Mouse (Mus musculus) hindbrain, postnatal 0 days (tissue): ENCODE data around the gene Nfatc2ip. TPM values are rescaled to one million over a fixed set of nuclear protein-coding genes. Genes with fewer than 3 reads are reported as not detected.
A peak's percentile ranks its signal among the peaks of the same experiment; 100 is the strongest.
"Not testable (repeated sequence)": the region's sequence is repeated elsewhere in the genome, so short reads cannot be mapped to it uniquely, and the experiment has no call there.

Source experiments
- ATAC-seq: fragments of 200-750 bp; cut with Nextera tagmentation; 2 replicates; pipeline ENCODE4 v1.8.0; 2017; ENCODE audit warnings: mild to moderate bottlenecking, moderate TSS enrichment, moderate library complexity
- DNase-seq: peaks from one replicate; pipeline ENCODE4 v3.0.0-alpha.2; 2015; ENCODE audit warnings: low spot score
- H3K27ac ChIP-seq: fragments of 300-500 bp; sonication (generic); 2 replicates; pipeline ENCODE4 v1.5.1; 2014; ENCODE audit warnings: mild to moderate bottlenecking
- H3K27me3 ChIP-seq: fragments of 300-500 bp; sonication (generic); 2 replicates; pipeline ENCODE4 v1.6.1; 2014; ENCODE audit warnings: low read length, mixed read lengths; ENCODE audit not compliant: insufficient read depth
- H3K36me3 ChIP-seq: fragments of 300-500 bp; sonication (generic); 2 replicates; pipeline ENCODE4 v1.6.1; 2014; ENCODE audit warnings: low read length, mixed read lengths; ENCODE audit not compliant: insufficient read depth
- H3K4me1 ChIP-seq: fragments of 300-500 bp; sonication (generic); 2 replicates; pipeline ENCODE4 v1.6.1; 2014; ENCODE audit warnings: antibody characterized with exemption, low read length, mixed read lengths; ENCODE audit not compliant: insufficient read depth
- H3K4me2 ChIP-seq: fragments of 300-500 bp; sonication (generic); 2 replicates; pipeline ENCODE4 v1.6.1; 2014; ENCODE audit warnings: low read depth, mild to moderate bottlenecking, low read length, moderate library complexity, mixed read lengths
- H3K4me3 ChIP-seq: fragments of 300-500 bp; sonication (generic); 2 replicates; pipeline ENCODE4 v1.5.1; 2014; ENCODE audit warnings: low read length
- H3K9ac ChIP-seq: fragments of 300-500 bp; sonication (generic); replicated peaks from 2 replicates; pipeline ENCODE4 v1.6.1; 2014; ENCODE audit warnings: mild to moderate bottlenecking, low read length, moderate library complexity, mixed read lengths
- H3K9me3 ChIP-seq: fragments of 300-500 bp; sonication (generic); 2 replicates; pipeline ENCODE4 v1.6.1; 2016; ENCODE audit warnings: low read length, mixed read lengths
- CTCF ChIP-seq: IDR thresholded peaks from 2 replicates; pipeline ENCODE4 v1.5.1; 2016; ENCODE audit warnings: antibody characterized with exemption, control low read depth, low read depth
- WGBS: fragments of 180-500 bp; shearing (Covaris S2); extraction: QIAGEN DNeasy Blood & Tissue Kit; methylation state at CpG from one replicate; pipeline ENCODE4 v1.1.7; 2014; 5-methylcytosine and 5-hydroxymethylcytosine counted together
- polyA plus RNA-seq: library from polyadenylated mRNA; unstranded; fragments of >200 nt; fragmentation: Nextera tagmentation; extraction: Ambion mirVana; gene quantifications from 2 replicates; pipeline ENCODE4 v1.2.1, GENCODE M21; 2015
- total RNA-seq: library from RNA; depleted of rRNA; stranded (reverse); fragments of >200 nt; gene quantifications from 2 replicates; pipeline ENCODE4 v1.2.3, GENCODE M21; 2014

Nfatc2ip gene
- total and polyA plus RNA-seq, 2 experiments from 2014 or later: 2.9 to 6.4 TPM

DNA sequence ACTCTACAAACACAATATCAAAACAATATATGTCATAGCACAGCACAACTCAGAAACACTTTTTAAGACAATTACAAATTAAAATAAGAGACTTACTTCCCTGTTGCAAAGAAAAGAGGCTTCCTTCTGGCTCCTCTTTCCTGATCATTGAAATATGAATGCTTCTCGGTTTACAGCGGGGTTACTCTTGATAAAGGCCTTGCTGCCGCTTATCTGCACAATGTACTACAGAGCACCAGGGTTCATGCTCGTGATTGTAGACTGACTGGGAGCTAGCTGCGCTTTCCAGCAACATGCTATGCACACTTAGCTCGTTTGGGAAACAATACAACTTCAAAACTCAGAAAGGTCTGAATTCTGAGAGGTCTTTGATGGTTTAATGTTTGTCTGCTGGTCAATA lies 684 bp upstream of the Nfatc2ip start:
- Histone ChIP-seq H3K4me2 (peak overlapping the region; percentile 27), H3K4me3 (no peak overlapping the region), H3K36me3 (no peaks in the 10 kb centered on the region), H3K4me1 (no peaks in the 10 kb centered on the region), H3K27me3 (no peaks in the 10 kb centered on the region), H3K9ac (no peak overlapping the region), H3K9me3 (no peaks in the 10 kb centered on the region), H3K27ac (no peak overlapping the region)
- WGBS: 56% methylated on average over 6 of the region's 6 CpGs
- no peak for TF ChIP-seq CTCF
- ATAC-seq (no peak), DNase-seq (no peak)

DNA sequence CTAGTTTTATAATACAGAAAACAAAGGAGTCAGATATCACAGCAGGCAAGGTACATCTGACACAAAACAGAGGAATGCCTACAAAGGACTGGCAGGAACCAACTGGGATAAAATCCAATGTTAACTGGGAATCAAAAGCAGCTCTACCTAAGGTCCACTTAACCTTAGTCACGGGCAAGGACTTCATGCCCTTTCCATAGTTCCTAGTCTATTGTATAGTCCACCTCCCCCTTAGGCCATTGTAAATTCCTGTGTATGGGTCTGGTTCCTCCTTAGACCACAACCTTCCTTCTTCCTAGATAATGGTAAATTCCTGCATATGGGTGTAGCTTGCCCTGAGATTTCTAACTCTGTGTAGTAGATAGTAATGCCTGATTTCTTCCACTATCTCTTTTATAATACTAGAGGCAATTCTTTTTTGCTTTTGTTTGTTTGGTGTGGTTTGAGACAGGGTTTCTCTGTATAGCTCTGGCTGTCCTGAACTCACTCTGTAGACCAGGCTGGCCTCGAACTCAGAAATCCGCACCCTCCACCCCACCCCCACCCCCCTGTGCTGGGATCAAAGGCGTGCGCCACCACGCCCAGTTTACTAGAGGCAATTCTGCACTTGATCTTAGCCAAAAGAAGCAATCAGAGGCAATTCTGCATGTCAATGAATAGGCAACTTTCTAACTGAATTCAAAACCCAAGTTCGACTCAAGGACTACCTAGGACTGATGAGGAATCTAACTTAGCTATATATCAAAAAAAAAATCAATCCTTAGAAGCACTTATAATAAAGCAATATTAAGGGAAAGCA lies 4.3 kb downstream of the Nfatc2ip start:
- H3K27ac ChIP-seq, ATAC-seq: not testable (repeated sequence)
- 91% methylated on average over 7 of the region's 7 CpGs for WGBS

DNA sequence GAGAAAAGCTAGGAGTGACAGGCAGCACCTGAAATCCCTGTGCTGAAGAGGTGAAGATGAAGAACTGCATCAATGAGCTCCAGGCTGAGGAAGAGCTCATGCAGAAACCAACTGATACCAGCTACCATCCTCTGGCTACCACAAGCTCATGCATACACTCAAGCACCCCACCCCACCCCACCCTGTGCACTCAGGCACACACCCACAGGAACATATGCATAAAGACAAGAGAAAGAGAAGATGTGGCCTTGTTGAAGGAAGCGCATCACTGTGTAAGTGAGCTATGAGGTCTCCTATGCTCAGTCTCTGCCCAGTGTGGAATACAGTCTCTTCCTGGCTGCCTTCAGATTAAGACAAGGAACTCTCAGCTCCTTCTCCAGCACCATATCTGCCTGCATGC lies 8.4 kb downstream of the Nfatc2ip start:
- no peak for ATAC-seq
- WGBS: 97% methylated on average over 1 of the region's 1 CpGs
- no peaks in the 10 kb centered on the region for H3K4me1 ChIP-seq
- no peak overlapping the region for H3K27ac ChIP-seq
- peaks cover 21% of the 10 kb centered on the region for H3K36me3 ChIP-seq
- no peaks in the 10 kb centered on the region for H3K9me3 ChIP-seq
- no peaks in the 10 kb centered on the region for H3K27me3 ChIP-seq
- no peak overlapping the region for H3K4me3 ChIP-seq
- DNase-seq: no peak
- H3K4me2 ChIP-seq: no peak overlapping the region
- H3K9ac ChIP-seq: no peak overlapping the region
- TF ChIP-seq CTCF: no peak

More for the DNA sequence above, 4.3 kb downstream of the Nfatc2ip start:
- not testable (repeated sequence) for H3K9me3 ChIP-seq, H3K4me2 ChIP-seq, DNase-seq, H3K4me3 ChIP-seq, H3K27me3 ChIP-seq, H3K4me1 ChIP-seq, H3K9ac ChIP-seq
- H3K36me3 ChIP-seq: peaks cover 13% of the 10 kb centered on the region

DNA sequence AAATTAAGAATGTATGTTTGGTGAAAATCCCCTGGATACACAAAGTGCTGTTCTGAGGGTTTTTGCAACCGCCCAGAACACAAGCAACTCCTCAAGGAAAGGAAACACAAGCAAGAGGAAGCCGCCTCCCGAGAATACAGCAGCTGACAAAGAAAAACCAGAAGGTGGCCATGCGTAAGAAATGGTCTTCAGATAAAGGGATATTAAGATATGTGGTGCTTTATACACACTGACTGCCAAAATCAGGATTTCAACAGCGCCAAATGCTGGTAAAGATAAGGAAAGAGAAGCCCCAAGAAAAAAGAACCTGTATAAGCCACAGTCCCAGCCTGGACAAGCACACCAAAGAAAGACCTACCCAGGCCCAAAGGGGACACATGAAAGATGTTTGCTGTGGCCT lies 13.0 kb downstream of the Nfatc2ip start:
- Histone ChIP-seq H3K36me3 (peaks cover 8% of the 10 kb centered on the region; the same call in 1 of the 2 replicates), H3K9me3 (no peaks in the 10 kb centered on the region), H3K27me3 (no peaks in the 10 kb centered on the region), H3K4me2 (no peak overlapping the region), H3K9ac (no peak overlapping the region), H3K4me1 (no peaks in the 10 kb centered on the region), H3K4me3 (no peak overlapping the region), H3K27ac (no peak overlapping the region)
- no peak for ATAC-seq
- 80% methylated on average over 5 of the region's 5 CpGs for WGBS
- no peak for DNase-seq
- TF ChIP-seq CTCF: no peak

DNA sequence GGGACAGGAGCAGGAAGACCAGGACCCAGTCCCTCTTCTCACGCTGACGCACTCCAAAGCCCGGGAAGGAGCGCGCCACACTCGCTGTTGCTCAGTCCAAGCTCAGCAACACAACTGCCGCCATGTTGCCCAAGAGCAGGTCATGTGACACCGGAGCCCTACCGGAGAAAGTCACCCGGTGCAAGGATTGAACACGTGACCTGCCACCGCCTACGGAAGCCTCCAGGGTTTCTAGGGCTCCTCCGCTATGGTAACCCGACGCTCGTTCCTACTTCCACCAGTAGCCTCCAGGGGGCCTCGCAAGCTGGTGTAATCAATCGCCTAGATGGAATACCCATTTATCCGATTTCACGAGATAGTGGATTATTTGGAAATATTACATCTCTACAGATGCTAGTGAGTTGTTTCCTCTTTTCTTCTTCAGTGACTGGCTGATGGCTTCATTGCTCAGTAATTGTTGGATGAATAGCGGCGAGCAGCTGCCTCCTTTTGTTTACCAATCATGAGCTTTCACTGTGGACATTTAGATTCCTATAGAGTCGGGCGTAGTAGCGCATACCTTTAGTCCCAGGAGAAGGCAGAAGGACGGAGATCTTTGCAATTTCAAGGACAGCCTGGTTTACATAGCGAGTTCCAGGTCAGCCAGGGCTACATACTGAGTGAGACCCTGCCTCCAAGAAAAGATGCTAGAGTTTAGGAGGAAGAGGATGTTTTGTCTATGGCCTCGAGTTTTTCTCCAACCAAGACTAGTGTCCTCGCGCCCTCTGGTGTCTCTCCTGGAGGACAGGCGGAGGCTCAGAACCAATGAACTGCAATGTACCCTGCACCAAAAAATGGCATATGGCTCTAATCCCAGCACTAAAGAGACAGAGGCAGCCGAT lies 19.0 kb downstream of the Nfatc2ip start, which contains the start of gene Spns1:
Gene Spns1 (minus strand): TSS at position 173 of the 881 bp plus-strand sequence.
- Histone ChIP-seq H3K27me3 (no peaks in the 10 kb centered on the region), H3K4me3 (peak within 1 kb of the TSS; percentile 77), H3K36me3 (peaks cover 3% of the 10 kb centered on the region), H3K4me1 (peaks cover 8% of the 10 kb centered on the region; the same call in 1 of the 2 replicates), H3K9me3 (no peaks in the 10 kb centered on the region), H3K4me2 (peak within 1 kb of the TSS; percentile 93), H3K27ac (peak within 1 kb of the TSS; percentile 71), H3K9ac (peak within 1 kb of the TSS; percentile 74)
- ATAC-seq (peak; percentile 98), DNase-seq (peak; percentile 99)
- under 1% methylated on average over 33 of the region's 33 CpGs for WGBS
- TF ChIP-seq CTCF: peak; percentile 91

DNA sequence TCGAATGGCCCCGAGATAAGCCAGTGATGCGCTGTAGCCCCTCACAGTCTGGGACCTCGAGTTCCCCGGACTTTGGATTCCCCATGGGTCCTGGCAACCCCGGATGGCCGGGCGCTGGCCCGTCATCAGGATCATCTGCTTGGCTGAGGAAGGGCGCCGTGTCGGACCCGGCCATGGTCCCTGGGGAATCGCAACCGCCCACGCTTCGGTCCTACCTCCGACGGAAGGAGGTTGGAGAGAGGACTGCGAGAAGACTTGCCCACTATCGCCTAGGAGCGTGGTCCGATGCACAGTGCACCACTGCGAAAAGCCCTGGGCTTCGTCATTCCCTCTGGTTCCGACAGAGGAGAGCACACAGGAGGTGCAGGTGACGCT lies 19.6 kb downstream of the Nfatc2ip start:
- ATAC-seq (peak; percentile 71), DNase-seq (no peak)
- H3K36me3 ChIP-seq: peaks cover 9% of the 10 kb centered on the region
- peak overlapping the region; percentile 74 for H3K9ac ChIP-seq
- peak overlapping the region; percentile 77 for H3K4me3 ChIP-seq
- no peak for TF ChIP-seq CTCF
- H3K4me1 ChIP-seq: peaks cover 8% of the 10 kb centered on the region; the same call in 1 of the 2 replicates
- no peaks in the 10 kb centered on the region for H3K9me3 ChIP-seq
- H3K27me3 ChIP-seq: no peaks in the 10 kb centered on the region
- peak overlapping the region; percentile 60; the same call in 1 of the 2 replicates for H3K27ac ChIP-seq
- H3K4me2 ChIP-seq: peak overlapping the region; percentile 93
- 1% methylated on average over 27 of the region's 27 CpGs for WGBS
